Mouse (Mus musculus): ENCODE data around the gene Agap1. TPM values are rescaled to one million over a fixed set of nuclear protein-coding genes. Genes with fewer than 3 reads are reported as not detected.

Gene Agap1
- polyA plus RNA-seq, 1 experiment from 2014 or later = 47.7 TPM

DNA sequence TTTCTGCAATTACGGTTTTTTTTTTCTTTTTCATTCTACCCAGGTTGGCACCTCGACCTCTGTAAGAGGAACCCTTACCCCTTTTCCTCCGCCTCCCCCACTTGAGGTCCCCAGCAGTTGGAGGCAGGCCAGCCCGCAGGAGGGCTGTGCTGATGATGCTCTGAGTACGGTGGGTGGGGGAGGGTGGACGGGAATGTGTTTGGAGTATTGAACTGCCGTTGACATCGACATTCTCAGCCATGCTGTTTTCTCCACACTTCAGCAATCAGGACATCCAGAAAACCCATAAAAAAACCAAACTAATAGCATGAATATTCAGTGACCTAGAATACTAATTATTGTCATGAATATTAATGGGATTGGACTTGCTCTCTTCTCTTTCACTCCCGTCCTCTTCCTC is 295.9 kb downstream of the Agap1 start:
- WGBS = 2% methylated on average over 9 of the region's 9 CpGs

DNA sequence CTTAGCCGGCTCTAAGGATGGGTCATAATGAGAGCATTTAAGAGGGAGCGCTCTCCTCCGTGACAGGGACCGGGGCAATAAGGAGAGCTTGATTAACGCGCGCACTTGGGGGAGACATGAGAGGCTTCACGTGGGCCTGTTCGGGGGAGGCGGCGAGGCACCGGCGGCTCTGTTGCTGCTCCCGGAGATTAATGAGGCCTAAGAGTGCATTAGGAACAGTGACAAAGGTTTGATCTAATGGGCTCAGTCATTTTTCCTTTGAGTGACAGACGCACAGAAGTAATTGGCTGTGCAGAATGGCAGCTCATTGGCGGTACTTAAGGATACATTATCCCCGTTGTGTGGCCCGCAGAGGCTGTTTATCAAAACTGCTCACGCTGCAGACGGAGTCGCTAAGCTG is 296.3 kb downstream of the Agap1 start:
- no peaks in the 10 kb centered on the region for H3K36me3 ChIP-seq (ENCODE audit: control insufficient read depth, insufficient read depth, low read length)
- H3K4me2 ChIP-seq (ENCODE audit: low read length) = peak overlapping the region; percentile 39
- H3K9me3 ChIP-seq (replicated peaks; ENCODE audit: control insufficient read depth, low read length, poor library complexity, severe bottlenecking) = no peaks in the 10 kb centered on the region
- H3K9ac ChIP-seq (ENCODE audit: low read depth, low read length) = no peak overlapping the region
- no peaks in the 10 kb centered on the region for H3K27me3 ChIP-seq (ENCODE audit: control insufficient read depth, insufficient read depth, low read depth, low read length)
- peak; percentile 84 for ATAC-seq
- H3K4me3 ChIP-seq (ENCODE audit: low read depth, low read length) = no peak overlapping the region
- 5% methylated on average over 21 of the region's 21 CpGs for WGBS
- H3K27ac ChIP-seq (ENCODE audit: low read length) = peak overlapping the region; percentile 47
- peaks cover 27% of the 10 kb centered on the region for H3K4me1 ChIP-seq (ENCODE audit: control insufficient read depth, insufficient read depth, low read length)

More for the DNA sequence above, 295.9 kb downstream of the Agap1 start:
- peak; percentile 46 for ATAC-seq
- no peaks in the 10 kb centered on the region for H3K9me3 ChIP-seq (replicated peaks; ENCODE audit: control insufficient read depth, low read length, poor library complexity, severe bottlenecking)
- peak overlapping the region; percentile 39 for H3K4me2 ChIP-seq (ENCODE audit: low read length)
- no peaks in the 10 kb centered on the region for H3K27me3 ChIP-seq (ENCODE audit: control insufficient read depth, insufficient read depth, low read depth, low read length)
- no peaks in the 10 kb centered on the region for H3K36me3 ChIP-seq (ENCODE audit: control insufficient read depth, insufficient read depth, low read length)
- peaks cover 23% of the 10 kb centered on the region for H3K4me1 ChIP-seq (ENCODE audit: control insufficient read depth, insufficient read depth, low read length)
- H3K9ac ChIP-seq (ENCODE audit: low read depth, low read length) = no peak overlapping the region
- H3K27ac ChIP-seq (ENCODE audit: low read length) = peak overlapping the region; percentile 47
- H3K4me3 ChIP-seq (ENCODE audit: low read depth, low read length) = no peak overlapping the region

DNA sequence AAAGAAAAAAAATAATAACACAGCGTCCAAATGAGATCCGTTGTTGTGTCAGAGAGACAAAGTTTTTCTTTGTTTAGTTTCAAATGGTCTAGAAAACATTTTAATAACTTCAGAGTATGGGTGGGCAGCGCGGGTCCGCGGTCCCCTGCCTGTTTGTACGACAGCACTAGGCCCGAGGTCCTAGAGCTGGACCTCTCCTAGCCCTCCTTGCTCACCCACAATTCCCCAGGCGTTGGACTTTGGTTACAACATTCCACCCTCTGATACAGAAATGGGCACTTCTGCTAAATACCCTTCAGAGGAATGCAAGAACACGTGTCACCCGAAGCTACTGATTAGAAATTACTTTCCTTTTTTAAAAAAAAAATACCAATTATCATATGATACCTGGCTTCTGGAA is 296.7 kb downstream of the Agap1 start:
- Histone ChIP-seq H3K9ac (ENCODE audit: low read depth, low read length) (no peak overlapping the region), H3K27ac (ENCODE audit: low read length) (no peak overlapping the region), H3K4me1 (ENCODE audit: control insufficient read depth, insufficient read depth, low read length) (peaks cover 31% of the 10 kb centered on the region), H3K4me2 (ENCODE audit: low read length) (peak overlapping the region; percentile 39; the same call in 1 of the 2 replicates), H3K36me3 (ENCODE audit: control insufficient read depth, insufficient read depth, low read length) (no peaks in the 10 kb centered on the region), H3K27me3 (ENCODE audit: control insufficient read depth, insufficient read depth, low read depth, low read length) (no peaks in the 10 kb centered on the region), H3K4me3 (ENCODE audit: low read depth, low read length) (no peak overlapping the region), H3K9me3 (replicated peaks; ENCODE audit: control insufficient read depth, low read length, poor library complexity, severe bottlenecking) (no peaks in the 10 kb centered on the region)
- no peak for ATAC-seq
- WGBS = 35% methylated on average over 11 of the region's 11 CpGs

GRCm38 (mm10) chr1:89752659-89753058 is 298.1 kb downstream of the Agap1 start:
- no peak overlapping the region for H3K27ac ChIP-seq (ENCODE audit: low read length)
- no peaks in the 10 kb centered on the region for H3K9me3 ChIP-seq (replicated peaks; ENCODE audit: control insufficient read depth, low read length, poor library complexity, severe bottlenecking)
- no peak for ATAC-seq
- peaks cover 35% of the 10 kb centered on the region for H3K4me1 ChIP-seq (ENCODE audit: control insufficient read depth, insufficient read depth, low read length)
- 99% methylated on average over 3 of the region's 3 CpGs for WGBS
- no peak overlapping the region for H3K4me2 ChIP-seq (ENCODE audit: low read length)
- H3K36me3 ChIP-seq (ENCODE audit: control insufficient read depth, insufficient read depth, low read length) = no peaks in the 10 kb centered on the region
- H3K27me3 ChIP-seq (ENCODE audit: control insufficient read depth, insufficient read depth, low read depth, low read length) = no peaks in the 10 kb centered on the region
- no peak overlapping the region for H3K4me3 ChIP-seq (ENCODE audit: low read depth, low read length)
- H3K9ac ChIP-seq (ENCODE audit: low read depth, low read length) = no peak overlapping the region

DNA sequence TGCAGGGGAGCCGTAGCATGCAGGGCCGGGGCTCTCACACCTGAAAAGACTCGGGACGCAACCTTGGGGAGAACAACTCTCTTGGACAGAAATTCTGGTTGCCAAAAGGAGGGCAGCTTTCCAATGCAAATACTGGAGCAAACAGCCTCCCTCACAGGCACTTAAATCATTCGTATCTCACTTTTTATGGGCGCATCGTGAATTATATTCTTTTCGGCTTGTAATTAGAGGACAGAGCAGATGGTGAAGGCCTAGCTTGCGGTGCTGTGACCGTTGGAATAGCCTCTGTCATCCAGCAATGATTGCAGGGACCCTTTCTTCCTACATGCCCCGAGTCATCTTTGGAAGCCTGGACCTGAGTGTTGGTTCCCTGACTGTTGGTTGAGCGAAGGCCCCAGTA is 300.8 kb downstream of the Agap1 start:
- WGBS = 44% methylated on average over 12 of the region's 12 CpGs

GRCm38 (mm10) chr1:89756387-89756786 is 301.8 kb downstream of the Agap1 start:
- Histone ChIP-seq H3K4me1 (ENCODE audit: control insufficient read depth, insufficient read depth, low read length) (peaks cover 15% of the 10 kb centered on the region), H3K9ac (ENCODE audit: low read depth, low read length) (no peak overlapping the region), H3K4me2 (ENCODE audit: low read length) (no peak overlapping the region), H3K27me3 (ENCODE audit: control insufficient read depth, insufficient read depth, low read depth, low read length) (no peaks in the 10 kb centered on the region), H3K4me3 (ENCODE audit: low read depth, low read length) (no peak overlapping the region), H3K27ac (ENCODE audit: low read length) (peak overlapping the region; percentile 43; the same call in 1 of the 2 replicates), H3K36me3 (ENCODE audit: control insufficient read depth, insufficient read depth, low read length) (no peaks in the 10 kb centered on the region), H3K9me3 (replicated peaks; ENCODE audit: control insufficient read depth, low read length, poor library complexity, severe bottlenecking) (no peaks in the 10 kb centered on the region)
- 17% methylated on average over 8 of the region's 8 CpGs for WGBS
- ATAC-seq = no peak

More for the DNA sequence above, 300.8 kb downstream of the Agap1 start:
- Histone ChIP-seq H3K27me3 (ENCODE audit: control insufficient read depth, insufficient read depth, low read depth, low read length) (no peaks in the 10 kb centered on the region), H3K9ac (ENCODE audit: low read depth, low read length) (no peak overlapping the region), H3K4me2 (ENCODE audit: low read length) (no peak overlapping the region), H3K27ac (ENCODE audit: low read length) (no peak overlapping the region), H3K4me3 (ENCODE audit: low read depth, low read length) (no peak overlapping the region), H3K36me3 (ENCODE audit: control insufficient read depth, insufficient read depth, low read length) (no peaks in the 10 kb centered on the region), H3K9me3 (replicated peaks; ENCODE audit: control insufficient read depth, low read length, poor library complexity, severe bottlenecking) (no peaks in the 10 kb centered on the region), H3K4me1 (ENCODE audit: control insufficient read depth, insufficient read depth, low read length) (peaks cover 25% of the 10 kb centered on the region)
- no peak for ATAC-seq

DNA sequence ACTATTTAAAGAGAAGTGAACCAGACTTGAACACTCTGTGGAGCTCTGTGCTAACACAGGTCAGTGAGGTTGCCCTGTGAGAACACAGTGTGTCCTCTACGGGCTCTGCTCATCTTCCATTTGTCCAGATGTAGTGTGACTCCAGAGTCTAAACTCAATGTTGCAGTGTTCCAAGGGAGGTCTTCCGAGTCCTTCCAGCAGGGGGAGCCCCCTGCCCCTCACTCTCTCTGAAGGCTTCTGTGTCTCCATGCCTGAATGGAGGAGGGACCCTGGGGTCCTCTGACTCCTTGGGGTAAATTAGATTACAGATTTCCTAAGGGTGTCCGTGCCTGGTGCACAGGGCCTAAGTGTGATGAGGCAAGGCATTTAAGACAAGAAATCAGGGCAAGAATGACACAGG is 302.9 kb downstream of the Agap1 start:
- 0 out of 2 replicates have a peak, but pooled peaks cover 1% of the 10 kb centered on the region for H3K36me3 ChIP-seq (ENCODE audit: control insufficient read depth, insufficient read depth, low read length)
- no peaks in the 10 kb centered on the region for H3K27me3 ChIP-seq (ENCODE audit: control insufficient read depth, insufficient read depth, low read depth, low read length)
- no peak overlapping the region for H3K9ac ChIP-seq (ENCODE audit: low read depth, low read length)
- no peaks in the 10 kb centered on the region for H3K9me3 ChIP-seq (replicated peaks; ENCODE audit: control insufficient read depth, low read length, poor library complexity, severe bottlenecking)
- H3K27ac ChIP-seq (ENCODE audit: low read length) = no peak overlapping the region
- 61% methylated on average over 3 of the region's 3 CpGs for WGBS
- H3K4me2 ChIP-seq (ENCODE audit: low read length) = no peak overlapping the region
- no peak for ATAC-seq
- peaks cover 15% of the 10 kb centered on the region for H3K4me1 ChIP-seq (ENCODE audit: control insufficient read depth, insufficient read depth, low read length)
- H3K4me3 ChIP-seq (ENCODE audit: low read depth, low read length) = no peak overlapping the region

DNA sequence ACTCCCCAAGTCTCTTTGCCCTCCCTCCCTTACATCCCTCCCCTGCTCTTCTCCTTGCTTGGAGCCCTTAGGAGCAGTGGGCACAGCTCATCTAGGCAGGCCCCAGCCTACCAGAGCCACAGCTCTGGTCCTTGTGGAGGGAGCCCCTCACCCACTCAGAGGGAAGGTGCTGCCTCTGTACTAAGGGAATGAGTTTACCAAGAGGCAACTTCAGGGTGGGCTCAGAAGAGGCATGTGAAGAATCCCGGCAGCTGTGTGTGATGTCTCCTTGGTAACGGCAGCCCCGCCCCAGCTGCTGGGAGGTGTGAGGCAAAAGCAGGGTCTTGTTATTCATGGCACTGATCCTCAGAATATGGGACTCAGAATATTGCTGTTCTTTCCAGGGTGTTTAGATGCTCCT is 309.3 kb downstream of the Agap1 start:
- Histone ChIP-seq H3K9ac (ENCODE audit: low read depth, low read length) (no peak overlapping the region), H3K27ac (ENCODE audit: low read length) (no peak overlapping the region), H3K9me3 (replicated peaks; ENCODE audit: control insufficient read depth, low read length, poor library complexity, severe bottlenecking) (no peaks in the 10 kb centered on the region), H3K36me3 (ENCODE audit: control insufficient read depth, insufficient read depth, low read length) (0 out of 2 replicates have a peak, but pooled peaks cover 3% of the 10 kb centered on the region), H3K4me1 (ENCODE audit: control insufficient read depth, insufficient read depth, low read length) (peaks cover 21% of the 10 kb centered on the region), H3K27me3 (ENCODE audit: control insufficient read depth, insufficient read depth, low read depth, low read length) (no peaks in the 10 kb centered on the region), H3K4me3 (ENCODE audit: low read depth, low read length) (no peak overlapping the region), H3K4me2 (ENCODE audit: low read length) (no peak overlapping the region)
- WGBS = 22% methylated on average over 3 of the region's 3 CpGs
- no peak for ATAC-seq

DNA sequence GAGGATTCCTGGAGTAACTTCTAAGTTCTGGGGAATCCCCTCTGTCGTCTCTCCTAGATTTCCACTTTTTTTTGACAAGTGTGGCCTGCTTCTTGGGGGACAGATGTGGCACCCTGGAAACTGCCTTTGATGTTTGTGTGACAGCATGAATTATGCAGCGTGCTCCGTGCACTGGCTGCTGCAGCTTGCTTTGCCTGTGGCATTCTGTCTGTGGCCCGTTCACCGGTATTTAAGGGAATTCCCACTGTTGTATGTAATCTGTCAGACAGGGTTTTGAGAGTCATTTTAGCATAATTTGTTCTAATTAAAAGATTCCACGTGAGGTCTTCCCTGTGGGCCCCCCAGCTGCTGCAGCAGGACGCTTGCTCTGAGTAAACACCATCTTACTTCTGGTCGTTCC is 312.3 kb downstream of the Agap1 start:
- H3K4me1 ChIP-seq (ENCODE audit: control insufficient read depth, insufficient read depth, low read length) = peaks cover 32% of the 10 kb centered on the region
- no peak overlapping the region for H3K4me2 ChIP-seq (ENCODE audit: low read length)
- H3K9ac ChIP-seq (ENCODE audit: low read depth, low read length) = no peak overlapping the region
- H3K36me3 ChIP-seq (ENCODE audit: control insufficient read depth, insufficient read depth, low read length) = 0 out of 2 replicates have a peak, but pooled peaks cover 3% of the 10 kb centered on the region
- 23% methylated on average over 8 of the region's 8 CpGs for WGBS
- no peaks in the 10 kb centered on the region for H3K9me3 ChIP-seq (replicated peaks; ENCODE audit: control insufficient read depth, low read length, poor library complexity, severe bottlenecking)
- H3K4me3 ChIP-seq (ENCODE audit: low read depth, low read length) = no peak overlapping the region
- ATAC-seq = peak; percentile 27; the same call in 1 of the 2 replicates
- H3K27ac ChIP-seq (ENCODE audit: low read length) = no peak overlapping the region
- no peaks in the 10 kb centered on the region for H3K27me3 ChIP-seq (ENCODE audit: control insufficient read depth, insufficient read depth, low read depth, low read length)
